8 mouse cellular contexts compared by ENCODE assay signal in genomic region chr19:46529601-46530448, GRCm38 (mm10). TPM values are rescaled to one million over a fixed set of nuclear protein-coding genes. Genes with fewer than 3 reads are reported as not detected.
A peak's percentile ranks its signal among the peaks of the same experiment; 100 is the strongest.
DNase-seq lines count a peak whose midpoint lies in the region; ATAC-seq and TF ChIP-seq lines count a peak whose summit lies in the region.

No protein-coding gene starts in this region.

- H3K27ac ChIP-seq in liver, embryonic 11.5 days (ENCODE audit: low read depth, low read length), result 0 out of 2 replicates have a peak overlapping the region, but pooled peaks have one; percentile 41
- peak overlapping the region; percentile 91 for H3K27ac ChIP-seq in embryonic facial prominence, embryonic 12.5 days
- peak overlapping the region; percentile 84 for H3K27ac ChIP-seq in hindbrain, postnatal 0 days
- H3K27ac ChIP-seq in midbrain, embryonic 14.5 days (replicated peaks; ENCODE audit: low read depth, low read length), result peak overlapping the region; percentile 91

- TF ChIP-seq CTCF in hindbrain, postnatal 0 days (IDR thresholded peaks at IDR 0.05; ENCODE audit: low read depth), result peak; percentile 7; the same call in 1 of the 2 replicates

- H3K9ac ChIP-seq in liver, embryonic 11.5 days (ENCODE audit: low read depth, low read length), result 0 out of 2 replicates have a peak overlapping the region, but pooled peaks have one; percentile 6
- peak overlapping the region; percentile 45; the same call in 1 of the 2 replicates for H3K9ac ChIP-seq in embryonic facial prominence, embryonic 12.5 days
- H3K9ac ChIP-seq in hindbrain, postnatal 0 days (replicated peaks; ENCODE audit: low read length), result peak overlapping the region; percentile 40
- H3K9ac ChIP-seq in midbrain, embryonic 14.5 days (replicated peaks; ENCODE audit: low read length), result peak overlapping the region; percentile 30; the same call in 1 of the 2 replicates

- H3K36me3 ChIP-seq in liver, embryonic 11.5 days (ENCODE audit: control insufficient read depth, insufficient read depth, low read length), result no peaks in the 10 kb centered on the region
- no peaks in the 10 kb centered on the region for H3K36me3 ChIP-seq in embryonic facial prominence, embryonic 12.5 days
- no peaks in the 10 kb centered on the region for H3K36me3 ChIP-seq in hindbrain, postnatal 0 days (ENCODE audit: insufficient read depth, low read length)
- H3K36me3 ChIP-seq in midbrain, embryonic 14.5 days (ENCODE audit: control insufficient read depth, insufficient read depth, low read length), result no peaks in the 10 kb centered on the region

- no peak for DNase-seq in liver, embryonic 11.5 days (ENCODE audit: low spot score)
- DNase-seq in liver, result no peak
- DNase-seq in hindbrain, postnatal 0 days (ENCODE audit: low spot score), result peak; percentile 43
- peak; percentile 61 for DNase-seq in midbrain, embryonic 14.5 days
- no peak for DNase-seq in layer of hippocampus, postnatal 25 days (ENCODE audit: extremely low spot score in 1 of 2, low spot score in 1 of 2)
- DNase-seq in urinary bladder, adult 18-20 months (ENCODE audit: low spot score in 2 of 2), result no peak
- DNase-seq in left cerebral cortex, adult 11 months (ENCODE audit: low spot score), result no peak

- H3K4me1 ChIP-seq in liver, embryonic 11.5 days (replicated peaks; ENCODE audit: control insufficient read depth, insufficient read depth, low read length), result peaks cover 65% of the 10 kb centered on the region
- peaks cover 81% of the 10 kb centered on the region for H3K4me1 ChIP-seq in embryonic facial prominence, embryonic 12.5 days
- peaks cover 49% of the 10 kb centered on the region for H3K4me1 ChIP-seq in hindbrain, postnatal 0 days (ENCODE audit: insufficient read depth, low read length)
- peaks cover 88% of the 10 kb centered on the region for H3K4me1 ChIP-seq in midbrain, embryonic 14.5 days (ENCODE audit: control insufficient read depth, insufficient read depth, low read length)

- WGBS in liver, embryonic 11.5 days, result 23% methylated on average over 13 of the region's 13 CpGs
- 9% methylated on average over 13 of the region's 13 CpGs for WGBS in embryonic facial prominence, embryonic 12.5 days
- 14% methylated on average over 13 of the region's 13 CpGs for WGBS in hindbrain, postnatal 0 days
- WGBS in midbrain, embryonic 14.5 days, result 4% methylated on average over 13 of the region's 13 CpGs

- no peaks in the 10 kb centered on the region for H3K9me3 ChIP-seq in liver, embryonic 11.5 days (ENCODE audit: control insufficient read depth, low read length)
- no peaks in the 10 kb centered on the region for H3K9me3 ChIP-seq in embryonic facial prominence, embryonic 12.5 days
- no peaks in the 10 kb centered on the region for H3K9me3 ChIP-seq in hindbrain, postnatal 0 days (ENCODE audit: low read length)
- no peaks in the 10 kb centered on the region for H3K9me3 ChIP-seq in midbrain, embryonic 14.5 days (ENCODE audit: control insufficient read depth, low read length)

- H3K4me3 ChIP-seq in liver, embryonic 11.5 days (ENCODE audit: low read depth, low read length), result no peak overlapping the region
- no peak overlapping the region for H3K4me3 ChIP-seq in embryonic facial prominence, embryonic 12.5 days
- no peak overlapping the region for H3K4me3 ChIP-seq in hindbrain, postnatal 0 days (ENCODE audit: low read length)
- no peak overlapping the region for H3K4me3 ChIP-seq in midbrain, embryonic 14.5 days (replicated peaks; ENCODE audit: low read depth, low read length)

- H3K27me3 ChIP-seq in liver, embryonic 11.5 days (replicated peaks; ENCODE audit: control insufficient read depth, insufficient read depth, low read length), result no peaks in the 10 kb centered on the region
- H3K27me3 ChIP-seq in embryonic facial prominence, embryonic 12.5 days, result no peaks in the 10 kb centered on the region
- no peaks in the 10 kb centered on the region for H3K27me3 ChIP-seq in hindbrain, postnatal 0 days (ENCODE audit: insufficient read depth, low read length)
- H3K27me3 ChIP-seq in midbrain, embryonic 14.5 days (ENCODE audit: control insufficient read depth, insufficient read depth, low read length), result no peaks in the 10 kb centered on the region

- peak overlapping the region; percentile 70 for H3K4me2 ChIP-seq in liver, embryonic 11.5 days
- peak overlapping the region; percentile 57 for H3K4me2 ChIP-seq in embryonic facial prominence, embryonic 12.5 days (replicated peaks)
- H3K4me2 ChIP-seq in hindbrain, postnatal 0 days (ENCODE audit: low read depth, low read length), result peak overlapping the region; percentile 60
- H3K4me2 ChIP-seq in midbrain, embryonic 14.5 days (ENCODE audit: low read length), result peak overlapping the region; percentile 54

- ATAC-seq in liver, embryonic 11.5 days (replicated peaks; ENCODE audit: low FRiP score), result no peak
- no peak for ATAC-seq in embryonic facial prominence, embryonic 12.5 days (ENCODE audit: insufficient number of reproducible peaks, insufficient read depth, low FRiP score, low TSS enrichment)
- ATAC-seq in hindbrain, postnatal 0 days, result peak; percentile 24; the same call in 1 of the 2 replicates
- ATAC-seq in midbrain, embryonic 14.5 days (ENCODE audit: low FRiP score, low TSS enrichment), result no peak

RNA-seq across cellular contexts. Expression of gene Trim8, which starts 28.3 kb away (rescaled TPM):
- 22.9 and 24.1 TPM in 2 replicates for polyA plus RNA-seq in liver, embryonic 11.5 days (2014; fragmentation: Nextera tagmentation; extraction: Ambion mirVana)
- 22.4 and 23.5 TPM in 2 replicates for polyA plus RNA-seq in embryonic facial prominence, embryonic 12.5 days (2016; fragmentation: Nextera tagmentation; extraction: Ambion mirVana)
- total RNA-seq in hindbrain, postnatal 0 days (2014; rRNA removed), result 108 and 115 TPM in 2 replicates
- 28.8 and 29.7 TPM in 2 replicates for polyA plus RNA-seq in hindbrain, postnatal 0 days (2015; fragmentation: Nextera tagmentation; extraction: Ambion mirVana)
- polyA plus RNA-seq in midbrain, embryonic 14.5 days (2014; fragmentation: Nextera tagmentation; extraction: Ambion mirVana), result 36.5 and 38.5 TPM in 2 replicates
- total RNA-seq in layer of hippocampus, postnatal 25 days (2021), result 100 to 1,000 TPM; 105 to 109 TPM

RNA-seq across cellular contexts. Expression of gene Arl3, which starts 43.2 kb away (rescaled TPM):
- 42.6 and 50.5 TPM in 2 replicates for polyA plus RNA-seq in liver, embryonic 11.5 days (2014; fragmentation: Nextera tagmentation; extraction: Ambion mirVana)
- polyA plus RNA-seq in embryonic facial prominence, embryonic 12.5 days (2016; fragmentation: Nextera tagmentation; extraction: Ambion mirVana), result 191 TPM in 2 replicates
- 66.2 and 71.1 TPM in 2 replicates for total RNA-seq in hindbrain, postnatal 0 days (2014; rRNA removed)
- polyA plus RNA-seq in hindbrain, postnatal 0 days (2015; fragmentation: Nextera tagmentation; extraction: Ambion mirVana), result 220 and 224 TPM in 2 replicates
- polyA plus RNA-seq in midbrain, embryonic 14.5 days (2014; fragmentation: Nextera tagmentation; extraction: Ambion mirVana), result 134 and 200 TPM in 2 replicates
- 100 to 1,000 TPM; 123 to 127 TPM for total RNA-seq in layer of hippocampus, postnatal 25 days (2021)

RNA-seq across cellular contexts. Expression of gene Sfxn2, which starts 43.3 kb away (rescaled TPM):
- 24.7 and 26.2 TPM in 2 replicates for polyA plus RNA-seq in liver, embryonic 11.5 days (2014; fragmentation: Nextera tagmentation; extraction: Ambion mirVana)
- polyA plus RNA-seq in embryonic facial prominence, embryonic 12.5 days (2016; fragmentation: Nextera tagmentation; extraction: Ambion mirVana), result 23.4 and 23.6 TPM in 2 replicates
- total RNA-seq in hindbrain, postnatal 0 days (2014; rRNA removed), result 8.1 and 10.2 TPM in 2 replicates
- polyA plus RNA-seq in hindbrain, postnatal 0 days (2015; fragmentation: Nextera tagmentation; extraction: Ambion mirVana), result 12.0 and 13.0 TPM in 2 replicates
- polyA plus RNA-seq in midbrain, embryonic 14.5 days (2014; fragmentation: Nextera tagmentation; extraction: Ambion mirVana), result 7.3 and 10.2 TPM in 2 replicates
- 1 to 10 TPM; 4.4 to 6.3 TPM for total RNA-seq in layer of hippocampus, postnatal 25 days (2021)

Comparison
In these comparisons a context has a peak if more than half of its experiments do, and no peak if none do; other contexts are left out.
1. DNase-seq: peak in hindbrain, postnatal 0 days (single experiment) and midbrain, embryonic 14.5 days (single experiment); none in liver, embryonic 11.5 days (single experiment), liver (single experiment), layer of hippocampus, postnatal 25 days (0 of 2), urinary bladder, adult 18-20 months (0 of 2) and left cerebral cortex, adult 11 months (single experiment).
2. H3K27ac ChIP-seq: peak in every context shown above with its lines; median percentile 91 in embryonic facial prominence, embryonic 12.5 days; 91 in midbrain, embryonic 14.5 days; 84 in hindbrain, postnatal 0 days; 41 in liver, embryonic 11.5 days.
3. Peak in every context shown above with its lines, with median percentiles within 50 percentile points of each other: H3K4me2 ChIP-seq and H3K9ac ChIP-seq.